Mouse (Mus musculus) c-Kit-negative CD71-positive TER-119-positive erythroid progenitor cells, embryonic 14.5 days (primary cell): ENCODE measurements around the gene Prdm16.

Experiments
- DNase-seq: peaks from one replicate; pipeline ENCODE4 v3.0.0-alpha.2; 2013; ENCODE audit warnings: low read depth, low spot score

The Prdm16 gene

GRCm38 (mm10) chr4:154636721-154637311, at the start of gene Prdm16:
TSS of gene Prdm16 (minus strand) at chr4:154636873.
- no peak for DNase-seq

- no peak for DNase-seq
These were observed 46.5 kb upstream of the Prdm16 start for GRCm38 (mm10) chr4:154683068-154683752.

GRCm38 (mm10) chr4:154682311-154682710, 45.6 kb upstream of the Prdm16 start:
- DNase-seq: no peak

- no peak for DNase-seq
These were observed 38.8 kb upstream of the Prdm16 start for GRCm38 (mm10) chr4:154675441-154676000.

GRCm38 (mm10) chr4:154674966-154675365, 38.3 kb upstream of the Prdm16 start:
- DNase-seq: no peak

GRCm38 (mm10) chr4:154674541-154674940, 37.9 kb upstream of the Prdm16 start:
- DNase-seq: no peak

- no peak for DNase-seq
These were observed 37.3 kb upstream of the Prdm16 start for GRCm38 (mm10) chr4:154673986-154674385.

- no peak for DNase-seq
These were observed 35.4 kb upstream of the Prdm16 start for GRCm38 (mm10) chr4:154672027-154672426.

- no peak for DNase-seq
These were observed 34.7 kb upstream of the Prdm16 start for GRCm38 (mm10) chr4:154671232-154671912.

- no peak for DNase-seq
These were observed 31.1 kb upstream of the Prdm16 start, which contains the start of gene Actrt2 for GRCm38 (mm10) chr4:154667767-154668166. TSS of gene Actrt2 (minus strand) at chr4:154667867.

GRCm38 (mm10) chr4:154662681-154663215, 26.1 kb upstream of the Prdm16 start:
- DNase-seq: no peak

GRCm38 (mm10) chr4:154661256-154661655, 24.6 kb upstream of the Prdm16 start:
- no peak for DNase-seq

GRCm38 (mm10) chr4:154660025-154660424, 23.4 kb upstream of the Prdm16 start:
- DNase-seq: no peak

- DNase-seq: no peak
These were observed 18.6 kb upstream of the Prdm16 start for GRCm38 (mm10) chr4:154655134-154655910.

GRCm38 (mm10) chr4:154652494-154652893, 15.8 kb upstream of the Prdm16 start:
- DNase-seq: no peak

GRCm38 (mm10) chr4:154649083-154649747, 12.5 kb upstream of the Prdm16 start:
- no peak for DNase-seq

- DNase-seq: no peak
These were observed 5.8 kb upstream of the Prdm16 start for GRCm38 (mm10) chr4:154642496-154642895.

- DNase-seq: no peak
These were observed 4.8 kb upstream of the Prdm16 start for GRCm38 (mm10) chr4:154641296-154642110.

- DNase-seq: no peak
These were observed 4.0 kb upstream of the Prdm16 start for GRCm38 (mm10) chr4:154640443-154641295.
